Mouse (Mus musculus) midbrain, postnatal 0 days (tissue): ENCODE results near the gene Hrh2. TPM values are rescaled to one million over a fixed set of nuclear protein-coding genes. Genes with fewer than 3 reads are reported as not detected.
A peak's percentile ranks its signal among the peaks of the same experiment; 100 is the strongest.

Experiments
- ATAC-seq: fragments of 200-750 bp; cut with Nextera tagmentation; 2 replicates; pipeline ENCODE4 v1.8.0; 2017; ENCODE audit warnings: moderate number of reproducible peaks, mild to moderate bottlenecking, moderate TSS enrichment, moderate library complexity; ENCODE audit not compliant: low FRiP score
- DNase-seq: peaks from one replicate; pipeline ENCODE4 v3.0.0-alpha.2; 2015; ENCODE audit warnings: low spot score
- H3K27ac ChIP-seq: fragments of 300-500 bp; sonication (generic); 2 replicates; pipeline ENCODE4 v1.5.1; 2014; ENCODE audit warnings: low read depth, mild to moderate bottlenecking, low read length, mixed read lengths
- H3K27me3 ChIP-seq: fragments of 300-500 bp; sonication (generic); 2 replicates; pipeline ENCODE4 v1.6.1; 2014; ENCODE audit warnings: low read length, control low read depth, mixed read lengths; ENCODE audit not compliant: insufficient read depth
- H3K36me3 ChIP-seq: fragments of 300-500 bp; sonication (generic); 2 replicates; pipeline ENCODE4 v1.6.1; 2014; ENCODE audit warnings: low read length, control low read depth, mixed read lengths; ENCODE audit not compliant: insufficient read depth
- H3K4me1 ChIP-seq: fragments of 300-500 bp; sonication (generic); 2 replicates; pipeline ENCODE4 v1.6.1; 2014; ENCODE audit warnings: mild to moderate bottlenecking, control low read depth, antibody characterized with exemption, low read length, mixed read lengths; ENCODE audit not compliant: insufficient read depth
- H3K4me2 ChIP-seq: fragments of 300-500 bp; sonication (generic); 2 replicates; pipeline ENCODE4 v1.6.1; 2014; ENCODE audit warnings: low read depth, mild to moderate bottlenecking, low read length, mixed read lengths; ENCODE audit not compliant: poor library complexity, severe bottlenecking
- H3K4me3 ChIP-seq: fragments of 300-500 bp; sonication (generic); 2 replicates; pipeline ENCODE4 v1.5.1; 2014; ENCODE audit warnings: low read depth, mild to moderate bottlenecking, low read length, moderate library complexity
- H3K9ac ChIP-seq: fragments of 300-500 bp; sonication (generic); replicated peaks from 2 replicates; pipeline ENCODE4 v1.6.1; 2014; ENCODE audit warnings: mild to moderate bottlenecking, low read length, moderate library complexity, mixed read lengths; ENCODE audit not compliant: poor library complexity, severe bottlenecking
- H3K9me3 ChIP-seq: fragments of 300-500 bp; sonication (generic); 2 replicates; pipeline ENCODE4 v1.6.1; 2016; ENCODE audit warnings: low read length, control low read depth
- CTCF ChIP-seq: IDR thresholded peaks from 2 replicates; pipeline ENCODE4 v1.5.1; 2016; ENCODE audit warnings: antibody characterized with exemption, mild to moderate bottlenecking
- WGBS: fragments of 180-500 bp; shearing (Covaris S2); extraction: QIAGEN DNeasy Blood & Tissue Kit; methylation state at CpG from one replicate; pipeline ENCODE4 v1.1.7; 2014; 5-methylcytosine and 5-hydroxymethylcytosine counted together
- polyA plus RNA-seq: library from polyadenylated mRNA; unstranded; fragments of >200 nt; fragmentation: Nextera tagmentation; extraction: Ambion mirVana; gene quantifications from 2 replicates; pipeline ENCODE4 v1.2.1, GENCODE M21; 2015
- total RNA-seq: library from RNA; depleted of rRNA; stranded (reverse); fragments of >200 nt; gene quantifications from 2 replicates; pipeline ENCODE4 v1.2.3, GENCODE M21; 2014; rRNA removed

Gene Hrh2
- total and polyA plus RNA-seq, 2 experiments from 2014 or later = 1.2 to 2.0 TPM

- no peak for ATAC-seq
- WGBS = 92% methylated on average over 6 of the region's 6 CpGs
Observed at GRCm38 (mm10) chr13:54277406-54277805, 85.5 kb downstream of the Hrh2 start.

GRCm38 (mm10) chr13:54280366-54280765 is 88.4 kb downstream of the Hrh2 start:
- H3K9ac ChIP-seq = no peak overlapping the region
- no peaks in the 10 kb centered on the region for H3K9me3 ChIP-seq
- no peaks in the 10 kb centered on the region for H3K36me3 ChIP-seq
- ATAC-seq = no peak
- H3K27ac ChIP-seq = no peak overlapping the region
- H3K4me2 ChIP-seq = no peak overlapping the region
- no peak for DNase-seq
- TF ChIP-seq CTCF = no peak
- no peak overlapping the region for H3K4me3 ChIP-seq
- peaks cover 13% of the 10 kb centered on the region for H3K4me1 ChIP-seq
- no peaks in the 10 kb centered on the region for H3K27me3 ChIP-seq
- WGBS = 61% methylated on average over 7 of the region's 7 CpGs

More at GRCm38 (mm10) chr13:54277406-54277805, 85.5 kb downstream of the Hrh2 start:
- TF ChIP-seq CTCF = no peak
- H3K4me2 ChIP-seq = no peak overlapping the region
- H3K27me3 ChIP-seq = no peaks in the 10 kb centered on the region
- no peak overlapping the region for H3K9ac ChIP-seq
- no peak overlapping the region for H3K4me3 ChIP-seq
- H3K36me3 ChIP-seq = no peaks in the 10 kb centered on the region
- DNase-seq = no peak
- H3K9me3 ChIP-seq = no peaks in the 10 kb centered on the region
- H3K27ac ChIP-seq = no peak overlapping the region
- peaks cover 7% of the 10 kb centered on the region for H3K4me1 ChIP-seq

- Histone ChIP-seq H3K27ac (peak overlapping the region; percentile 62; the same call in 1 of the 2 replicates), H3K4me3 (no peak overlapping the region), H3K27me3 (no peaks in the 10 kb centered on the region), H3K36me3 (no peaks in the 10 kb centered on the region), H3K9ac (no peak overlapping the region), H3K9me3 (no peaks in the 10 kb centered on the region), H3K4me2 (no peak overlapping the region), H3K4me1 (peaks cover 13% of the 10 kb centered on the region)
- no peak for ATAC-seq
- DNase-seq = no peak
- no peak for TF ChIP-seq CTCF
- 72% methylated on average over 7 of the region's 7 CpGs for WGBS
Observed at GRCm38 (mm10) chr13:54281149-54281548, 89.2 kb downstream of the Hrh2 start.

GRCm38 (mm10) chr13:54281623-54282022 is 89.7 kb downstream of the Hrh2 start:
- no peak for ATAC-seq
- peak; percentile 17; the same call in 1 of the 2 replicates for TF ChIP-seq CTCF
- 17% methylated on average over 8 of the region's 8 CpGs for WGBS
- H3K4me3 ChIP-seq = no peak overlapping the region
- peaks cover 13% of the 10 kb centered on the region for H3K4me1 ChIP-seq
- H3K27ac ChIP-seq = peak overlapping the region; percentile 62
- no peaks in the 10 kb centered on the region for H3K9me3 ChIP-seq
- H3K27me3 ChIP-seq = no peaks in the 10 kb centered on the region
- no peak overlapping the region for H3K4me2 ChIP-seq
- no peak overlapping the region for H3K9ac ChIP-seq
- no peaks in the 10 kb centered on the region for H3K36me3 ChIP-seq
- peak; percentile 59 for DNase-seq

- peak; percentile 52; the same call in 1 of the 2 replicates for ATAC-seq
- H3K36me3 ChIP-seq = no peaks in the 10 kb centered on the region
- peaks cover 13% of the 10 kb centered on the region for H3K4me1 ChIP-seq
- H3K4me3 ChIP-seq = no peak overlapping the region
- no peaks in the 10 kb centered on the region for H3K9me3 ChIP-seq
- 0 out of 2 replicates have a peak overlapping the region, but pooled peaks have one; percentile 19 for H3K9ac ChIP-seq
- peak overlapping the region; percentile 62 for H3K27ac ChIP-seq
- H3K27me3 ChIP-seq = no peaks in the 10 kb centered on the region
- DNase-seq = no peak
- H3K4me2 ChIP-seq = peak overlapping the region; percentile 27
- 18% methylated on average over 17 of the region's 17 CpGs for WGBS
- TF ChIP-seq CTCF = no peak
Observed at GRCm38 (mm10) chr13:54282149-54282860, 90.4 kb downstream of the Hrh2 start.

- Histone ChIP-seq H3K27me3 (no peaks in the 10 kb centered on the region), H3K4me2 (peak overlapping the region; percentile 27), H3K36me3 (no peaks in the 10 kb centered on the region), H3K4me3 (no peak overlapping the region), H3K27ac (peak overlapping the region; percentile 62), H3K9ac (no peak overlapping the region), H3K9me3 (no peaks in the 10 kb centered on the region), H3K4me1 (peaks cover 13% of the 10 kb centered on the region)
- no peak for TF ChIP-seq CTCF
- ATAC-seq = peak; percentile 25; the same call in 1 of the 2 replicates
- DNase-seq = peak; percentile 57
- WGBS = 3% methylated on average over 10 of the region's 10 CpGs
Observed at GRCm38 (mm10) chr13:54282861-54283206, 90.9 kb downstream of the Hrh2 start.

Other genes with a start within 250 kb of the Hrh2 start
- 2.1 and 3.4 TPM in 2 replicates for gene Drd1, start 136.4 kb upstream of the Hrh2 start, total RNA-seq
- gene Drd1, start 136.4 kb upstream of the Hrh2 start, polyA plus RNA-seq = 1.9 and 2.4 TPM in 2 replicates
- gene Sfxn1, start 120.3 kb upstream of the Hrh2 start, total RNA-seq = 81.8 and 93.2 TPM in 2 replicates
- 128 and 137 TPM in 2 replicates for gene Sfxn1, start 120.3 kb upstream of the Hrh2 start, polyA plus RNA-seq
- gene Cplx2, start 179.2 kb downstream of the Hrh2 start, total RNA-seq = 88.7 and 106 TPM in 2 replicates
- gene Cplx2, start 179.2 kb downstream of the Hrh2 start, polyA plus RNA-seq = 30.4 and 31.2 TPM in 2 replicates